Mouse (Mus musculus) erythroblast, embryonic 14.5 days (primary cell): ENCODE measurements around the gene Nufip2. TPM values are rescaled to one million over a fixed set of nuclear protein-coding genes. Genes with fewer than 3 reads are reported as not detected.
A peak's percentile ranks its signal among the peaks of the same experiment; 100 is the strongest.

ENCODE experiments used
- H3K27me3 ChIP-seq: 2 replicates; pipeline ENCODE4 v1.6.1; 2012; ENCODE audit warnings: inconsistent platforms; ENCODE audit not compliant: control insufficient read depth
- H3K36me3 ChIP-seq: 2 replicates; pipeline ENCODE4 v1.6.1; 2012; ENCODE audit warnings: mild to moderate bottlenecking, inconsistent platforms; ENCODE audit not compliant: control insufficient read depth
- H3K4me1 ChIP-seq: 2 replicates; pipeline ENCODE4 v1.6.1; 2012; ENCODE audit warnings: inconsistent platforms; ENCODE audit not compliant: control insufficient read depth
- H3K4me3 ChIP-seq: replicated peaks from 2 replicates; pipeline ENCODE3; 2012; ENCODE audit warnings: moderate library complexity, mild to moderate bottlenecking, inconsistent platforms
- H3K9me3 ChIP-seq: 2 replicates; pipeline ENCODE4 v1.6.1; 2012; ENCODE audit warnings: low read length, inconsistent platforms, mixed read lengths; ENCODE audit not compliant: control insufficient read depth
- GATA1 ChIP-seq: IDR thresholded peaks from 2 replicates; pipeline ENCODE4 v1.6.1; 2012; ENCODE audit warnings: low read length, inconsistent platforms, mixed read lengths
- TAL1 ChIP-seq: IDR thresholded peaks from 3 replicates; pipeline ENCODE4 v1.6.1; 2012; ENCODE audit warnings: low read length, inconsistent platforms, mixed read lengths
- polyA plus RNA-seq: library from polyadenylated mRNA; stranded (reverse); fragments of >175 nt; gene quantifications from 2 replicates; pipeline ENCODE4 v1.2.3, GENCODE M21; 2012

Nufip2 gene
- polyA plus RNA-seq, 1 experiment: 1.0 TPM

- Histone ChIP-seq H3K4me1 (peaks cover 61% of the 10 kb centered on the region), H3K36me3 (peaks cover 4% of the 10 kb centered on the region), H3K9me3 (no peaks in the 10 kb centered on the region), H3K4me3 (peak overlapping the region; percentile 92), H3K27me3 (peaks cover 12% of the 10 kb centered on the region)
- TF ChIP-seq TAL1 (no peak), GATA1 (no peak)
These were observed 78.9 kb downstream of the Nufip2 start for GRCm38 (mm10) chr11:77764694-77765458.

GRCm38 (mm10) chr11:77765459-77765777 lies 79.5 kb downstream of the Nufip2 start:
- H3K4me3 ChIP-seq: peak overlapping the region; percentile 72
- H3K4me1 ChIP-seq: peaks cover 66% of the 10 kb centered on the region
- peaks cover 4% of the 10 kb centered on the region for H3K36me3 ChIP-seq
- no peaks in the 10 kb centered on the region for H3K9me3 ChIP-seq
- H3K27me3 ChIP-seq: peaks cover 6% of the 10 kb centered on the region
- TF ChIP-seq TAL1 (no peak), GATA1 (no peak)

- peak; percentile 38; the same call in 1 of the 2 replicates for TF ChIP-seq GATA1
- peak; percentile 35; the same call in 1 of the 3 replicates for TF ChIP-seq TAL1
- peaks cover 4% of the 10 kb centered on the region for H3K36me3 ChIP-seq
- no peaks in the 10 kb centered on the region for H3K9me3 ChIP-seq
- peak overlapping the region; percentile 72 for H3K4me3 ChIP-seq
- no peaks in the 10 kb centered on the region for H3K27me3 ChIP-seq
- H3K4me1 ChIP-seq: peaks cover 77% of the 10 kb centered on the region
These were observed 80.5 kb downstream of the Nufip2 start for GRCm38 (mm10) chr11:77766351-77767001.

GRCm38 (mm10) chr11:77769496-77769895 lies 83.5 kb downstream of the Nufip2 start:
- Histone ChIP-seq H3K9me3 (no peaks in the 10 kb centered on the region), H3K4me3 (no peak overlapping the region), H3K36me3 (peaks cover 18% of the 10 kb centered on the region), H3K27me3 (no peaks in the 10 kb centered on the region), H3K4me1 (peaks cover 86% of the 10 kb centered on the region)
- TF ChIP-seq GATA1 (no peak), TAL1 (no peak)

GRCm38 (mm10) chr11:77770346-77770745 lies 84.4 kb downstream of the Nufip2 start:
- peaks cover 18% of the 10 kb centered on the region for H3K36me3 ChIP-seq
- TF ChIP-seq TAL1: no peak
- peak; percentile 5; the same call in 1 of the 2 replicates for TF ChIP-seq GATA1
- H3K27me3 ChIP-seq: no peaks in the 10 kb centered on the region
- no peaks in the 10 kb centered on the region for H3K9me3 ChIP-seq
- no peak overlapping the region for H3K4me3 ChIP-seq
- peaks cover 77% of the 10 kb centered on the region for H3K4me1 ChIP-seq

- Histone ChIP-seq H3K27me3 (no peaks in the 10 kb centered on the region), H3K9me3 (no peaks in the 10 kb centered on the region), H3K36me3 (peaks cover 31% of the 10 kb centered on the region), H3K4me3 (peak overlapping the region; percentile 13), H3K4me1 (peaks cover 67% of the 10 kb centered on the region)
- TF ChIP-seq GATA1 (no peak), TAL1 (no peak)
These were observed 86.1 kb downstream of the Nufip2 start for GRCm38 (mm10) chr11:77771879-77772713.

GRCm38 (mm10) chr11:77775701-77776400 lies 89.9 kb downstream of the Nufip2 start:
- Histone ChIP-seq H3K9me3 (peaks cover 3% of the 10 kb centered on the region; the same call in 1 of the 2 replicates), H3K27me3 (no peaks in the 10 kb centered on the region), H3K4me1 (peaks cover 66% of the 10 kb centered on the region), H3K36me3 (peaks cover 64% of the 10 kb centered on the region), H3K4me3 (no peak overlapping the region)
- TF ChIP-seq TAL1 (no peak), GATA1 (no peak)

GRCm38 (mm10) chr11:77777436-77777835 lies 91.5 kb downstream of the Nufip2 start:
- H3K27me3 ChIP-seq: no peaks in the 10 kb centered on the region
- H3K36me3 ChIP-seq: peaks cover 77% of the 10 kb centered on the region
- H3K9me3 ChIP-seq: peaks cover 3% of the 10 kb centered on the region; the same call in 1 of the 2 replicates
- H3K4me3 ChIP-seq: no peak overlapping the region
- H3K4me1 ChIP-seq: peaks cover 66% of the 10 kb centered on the region
- TF ChIP-seq TAL1 (no peak), GATA1 (no peak)
